Mouse (Mus musculus): ENCODE measurements at regions not wholly inside any gene's neighbourhood (a gene's known extent, or its start where the extent isn't known, plus 50 kb on each side); places are given as distances from the start of the nearest gene placed in this dataset.

DNA sequence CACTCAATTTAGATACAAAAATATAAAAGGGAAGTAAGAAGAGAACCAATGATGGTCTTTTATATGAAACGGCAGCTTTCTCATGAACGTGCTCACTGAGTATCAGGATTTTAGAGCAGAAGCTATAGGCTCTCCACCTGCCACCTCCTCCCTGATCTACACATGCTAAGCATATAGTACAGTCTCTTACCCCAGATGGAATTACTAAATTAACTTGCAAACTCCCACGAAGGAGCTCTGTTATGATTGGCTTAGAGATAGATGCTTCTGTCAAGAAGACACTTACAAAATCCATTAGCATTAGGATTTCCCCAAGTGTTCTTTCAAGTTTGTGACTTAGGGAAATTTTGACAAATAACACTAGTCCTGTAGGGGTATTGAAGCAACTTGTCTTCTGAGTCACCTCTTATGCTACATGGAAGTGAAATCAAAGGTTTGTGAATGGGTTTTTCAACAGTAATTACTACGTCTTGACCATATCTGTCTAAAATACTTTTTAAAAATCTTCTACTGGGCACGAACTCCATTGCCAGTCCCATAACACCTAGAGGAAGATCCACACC is 60.6 kb downstream of the Crygs start:
- DNase-seq, result no peak

DNA sequence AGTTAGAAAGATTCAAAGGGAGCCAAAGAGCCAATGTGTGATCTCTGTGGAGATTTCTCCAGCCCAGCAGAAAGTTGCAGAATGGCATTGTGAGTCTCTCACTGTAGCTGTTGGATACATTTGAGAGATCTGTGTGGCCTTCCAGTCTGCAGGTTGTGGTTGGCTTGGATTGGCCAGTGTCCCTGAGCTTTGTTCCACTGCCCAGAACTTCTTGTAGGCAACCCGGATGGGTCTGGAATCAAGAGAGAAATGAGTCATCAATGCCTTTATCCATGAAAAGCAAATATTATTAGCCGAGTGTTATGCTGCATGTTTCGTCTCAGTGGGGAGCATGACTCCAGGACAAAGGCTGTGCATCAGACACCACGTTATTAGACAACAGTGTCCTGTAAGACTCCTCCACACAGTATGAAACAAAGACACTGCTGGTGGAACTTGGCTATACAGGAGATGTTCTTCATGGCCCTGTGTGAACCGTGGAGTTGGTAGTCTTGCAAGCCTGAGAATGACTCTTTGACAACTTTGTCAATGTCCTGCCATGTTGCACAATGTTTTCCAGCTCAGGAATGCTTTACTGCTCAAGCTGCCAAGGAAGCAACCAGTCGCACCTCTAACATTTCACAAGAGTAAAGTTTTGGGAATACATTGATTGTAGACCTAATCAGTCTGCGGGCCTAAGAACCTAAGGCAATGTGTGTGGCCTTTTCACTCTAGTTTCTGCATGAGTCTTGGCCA is 67.1 kb downstream of the Crygs start:
- no peak for DNase-seq

DNA sequence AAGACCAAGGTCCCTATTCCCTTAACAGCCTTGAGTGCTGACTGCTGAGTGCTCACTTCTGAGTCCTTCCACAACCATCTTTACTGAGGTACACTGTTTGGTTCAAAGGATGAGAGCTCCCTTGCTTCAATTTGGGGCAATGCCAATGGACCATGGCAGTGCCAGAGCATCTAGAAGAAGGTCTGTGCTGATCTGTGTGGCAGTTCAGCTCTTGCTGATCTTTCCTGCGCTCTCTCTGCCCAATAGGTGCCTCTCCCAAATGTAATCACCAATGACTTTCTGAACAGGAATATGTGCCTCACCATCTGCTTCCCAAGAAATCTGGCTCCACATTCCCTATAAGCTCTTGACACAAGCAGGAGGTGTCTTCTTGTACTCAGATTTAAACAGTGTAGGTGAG is 67.9 kb downstream of the Crygs start:
- no peak for DNase-seq

- DNase-seq, result no peak
Observed at GRCm38 (mm10) chr16:22741496-22741895, 69.9 kb downstream of the Crygs start.

DNA sequence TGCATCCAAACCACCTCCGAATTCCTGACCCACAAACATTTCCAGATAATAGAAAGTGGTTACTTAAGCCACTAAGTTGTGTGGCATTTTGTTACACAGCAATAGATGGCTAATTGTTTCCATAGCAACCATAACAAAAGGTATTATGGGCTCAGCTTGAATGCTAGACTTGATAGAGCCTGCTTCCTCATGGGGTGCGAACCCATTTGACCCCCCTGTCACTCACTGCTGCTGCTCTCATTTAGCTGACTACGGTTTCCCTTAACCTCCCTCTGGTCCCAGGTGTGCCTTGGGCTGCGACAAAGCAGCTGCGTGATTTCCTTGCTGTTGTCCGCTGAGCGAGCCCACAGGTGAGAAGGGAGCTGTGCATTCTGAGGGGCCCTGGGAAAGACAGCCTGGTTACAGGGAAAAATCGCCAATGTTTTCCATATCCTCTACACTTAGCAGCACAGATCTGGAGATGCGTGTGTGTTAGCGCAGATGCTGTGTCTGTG is 76.8 kb downstream of the Crygs start:
- no peak for DNase-seq

DNA sequence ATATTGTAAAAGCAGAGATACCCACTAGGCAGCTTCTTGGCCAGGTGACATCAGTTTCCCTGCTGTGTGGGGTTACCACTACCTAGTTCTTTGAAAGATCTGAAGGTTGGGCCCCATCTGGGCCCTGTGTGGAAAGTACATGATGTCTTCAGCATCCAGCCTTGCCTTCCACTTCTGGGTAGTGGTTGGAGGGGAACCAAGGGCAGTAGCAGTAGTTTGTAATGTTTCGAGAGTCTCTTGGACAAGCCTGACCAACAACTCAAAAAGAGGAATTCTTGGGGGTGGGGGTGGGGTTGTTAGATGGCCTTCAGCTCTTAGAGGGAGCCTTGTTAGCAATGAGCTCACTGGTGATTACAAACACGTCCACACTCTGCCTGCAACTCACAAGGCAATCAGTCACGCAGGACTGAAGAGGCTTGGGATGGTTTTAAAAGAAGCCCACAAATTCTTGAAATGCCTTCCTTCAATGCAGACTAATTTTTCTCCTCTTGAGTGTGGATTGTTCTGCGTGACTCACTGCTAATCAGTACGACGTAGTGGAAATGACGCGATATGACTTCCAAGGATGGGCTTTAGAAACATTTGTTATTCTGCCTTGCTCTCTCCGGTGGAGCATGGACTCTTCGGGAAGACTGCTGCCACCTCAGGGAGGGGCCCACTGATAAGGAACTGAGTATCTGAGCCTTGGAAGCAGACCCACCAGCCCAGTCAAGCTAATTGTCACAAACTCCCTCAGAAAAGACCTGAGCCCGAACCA is 76.9 kb upstream of the Dgkg start:
- no peak for DNase-seq

DNA sequence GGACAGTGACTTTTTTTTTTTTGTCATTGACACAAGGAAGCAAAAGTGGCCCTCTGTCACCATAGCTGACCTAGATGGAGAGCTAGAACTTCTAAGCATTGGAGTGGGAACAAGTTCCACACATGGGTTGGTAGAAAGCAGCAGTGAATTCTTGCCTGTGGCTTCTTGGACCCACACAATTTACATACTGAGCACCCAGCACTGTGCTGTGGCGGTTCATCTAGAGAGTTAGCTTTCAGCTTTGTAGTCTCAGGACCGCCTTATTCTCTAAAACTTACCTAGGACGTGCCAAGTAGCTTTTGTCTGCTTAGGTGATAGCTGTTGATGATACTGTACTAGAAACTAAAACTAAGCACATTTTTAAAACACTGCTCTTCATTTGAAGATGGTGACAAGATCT is 72.1 kb upstream of the Dgkg start:
- no peak for DNase-seq

- DNase-seq, result peak in 1 of 2 experiments; percentile 17
Observed at GRCm38 (mm10) chr16:22725261-22725660, 68.2 kb upstream of the Dgkg start.

- DNase-seq, result no peak
Observed at GRCm38 (mm10) chr16:22723333-22723732, 66.3 kb upstream of the Dgkg start.

DNA sequence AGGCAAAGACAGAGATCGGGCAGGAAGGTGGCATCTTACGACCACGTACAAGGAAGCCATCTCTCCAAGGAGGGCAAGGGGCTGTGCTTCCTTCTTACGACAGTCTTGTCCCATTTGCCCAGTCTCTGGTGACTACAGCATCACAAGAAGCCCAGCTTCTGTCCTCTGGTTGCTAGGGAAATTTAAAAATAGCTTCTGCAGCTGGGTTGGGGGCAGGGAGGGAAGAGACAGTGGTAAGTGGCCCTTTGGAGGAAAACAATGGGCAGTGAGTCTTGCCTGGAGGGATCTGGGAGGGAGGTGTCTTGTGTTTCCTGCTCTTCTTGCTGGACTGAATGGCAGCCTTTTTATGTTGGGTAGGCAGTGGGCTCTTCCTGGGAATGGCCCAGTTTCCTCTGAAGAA is 62.8 kb upstream of the Dgkg start:
- DNase-seq, result no peak

- DNase-seq, result no peak
Observed at GRCm38 (mm10) chr16:22719304-22719703, 62.3 kb upstream of the Dgkg start.

DNA sequence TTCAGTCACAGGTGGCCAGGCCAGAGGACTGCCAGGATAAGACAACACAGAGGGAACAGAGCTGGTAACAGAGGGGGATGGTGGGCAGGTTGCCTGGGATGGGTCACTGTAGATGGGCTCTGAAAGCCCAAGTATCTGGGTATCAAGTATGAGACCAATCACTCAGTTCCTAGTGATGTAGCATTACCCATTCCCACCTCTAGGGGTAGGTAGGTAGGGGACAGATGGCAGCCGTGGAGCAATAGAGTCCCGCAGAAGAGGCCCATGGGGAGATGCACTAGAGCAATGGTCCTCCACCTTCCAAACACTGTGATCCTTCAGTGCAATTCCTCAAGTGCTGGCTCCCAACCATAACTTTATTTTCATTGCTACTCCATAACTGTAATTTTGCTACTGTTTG is 60.4 kb upstream of the Dgkg start:
- DNase-seq, result no peak

DNA sequence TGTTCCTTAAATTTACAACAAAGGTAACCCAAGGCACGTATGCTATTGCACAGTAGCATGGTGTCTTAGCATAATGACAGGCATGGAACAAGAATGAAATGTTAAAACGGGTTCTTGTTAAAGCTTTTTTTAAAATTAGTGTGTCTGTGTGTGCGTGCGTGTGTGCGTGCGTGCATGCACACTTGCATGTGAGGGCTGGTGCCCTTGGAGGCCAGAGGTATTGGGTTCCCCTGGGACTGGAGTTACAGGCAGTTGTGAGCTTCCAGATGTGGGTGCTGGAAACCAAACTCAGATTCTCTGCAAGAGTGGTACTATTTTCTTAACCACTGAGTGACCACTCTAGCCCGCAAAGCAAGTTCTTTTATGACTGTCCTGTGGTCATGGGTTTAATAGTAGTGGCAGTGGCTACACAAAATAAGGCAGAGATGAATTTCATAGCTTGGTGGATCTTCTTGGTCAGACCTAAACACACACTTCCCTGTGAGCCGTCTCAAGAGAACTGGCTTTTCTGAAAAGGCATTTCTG is 59.3 kb upstream of the Dgkg start:
- no peak for DNase-seq

- DNase-seq, result no peak
Observed at GRCm38 (mm10) chr16:22714315-22714714, 57.3 kb upstream of the Dgkg start.

DNA sequence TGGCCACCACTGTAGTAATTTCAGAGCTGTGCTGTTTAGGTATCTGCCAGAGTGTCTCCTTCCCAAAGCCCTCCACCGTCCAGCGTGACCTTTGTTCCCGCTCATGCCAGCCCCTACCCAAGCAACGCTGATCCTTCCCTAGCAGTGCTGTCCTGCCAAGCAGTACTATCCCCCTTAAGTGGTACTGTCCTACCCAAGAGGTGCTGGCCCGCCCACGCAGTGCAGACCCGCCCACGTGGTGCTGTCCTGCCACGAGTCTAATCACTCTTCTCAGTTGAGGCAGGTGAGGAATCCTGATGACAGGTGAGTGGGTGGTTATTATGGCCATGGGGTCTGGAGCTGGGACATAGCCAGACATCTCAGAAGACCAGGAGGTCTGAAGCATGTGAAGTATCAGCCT is 51.7 kb upstream of the Dgkg start:
- DNase-seq, result no peak

Data from layer of hippocampus, postnatal 36 days (tissue).